Mouse (Mus musculus) R1 (cell line): ENCODE measurements around the gene Tbc1d17.
"Not testable (repeated sequence)": the region's sequence is repeated elsewhere in the genome, so short reads cannot be mapped to it uniquely, and the experiment has no call there.

Source experiments
- DNase-seq: peaks from one replicate; pipeline ENCODE4 v3.0.0-alpha.2; 2018; ENCODE audit warnings: low read depth, low spot score

The Tbc1d17 gene

DNA sequence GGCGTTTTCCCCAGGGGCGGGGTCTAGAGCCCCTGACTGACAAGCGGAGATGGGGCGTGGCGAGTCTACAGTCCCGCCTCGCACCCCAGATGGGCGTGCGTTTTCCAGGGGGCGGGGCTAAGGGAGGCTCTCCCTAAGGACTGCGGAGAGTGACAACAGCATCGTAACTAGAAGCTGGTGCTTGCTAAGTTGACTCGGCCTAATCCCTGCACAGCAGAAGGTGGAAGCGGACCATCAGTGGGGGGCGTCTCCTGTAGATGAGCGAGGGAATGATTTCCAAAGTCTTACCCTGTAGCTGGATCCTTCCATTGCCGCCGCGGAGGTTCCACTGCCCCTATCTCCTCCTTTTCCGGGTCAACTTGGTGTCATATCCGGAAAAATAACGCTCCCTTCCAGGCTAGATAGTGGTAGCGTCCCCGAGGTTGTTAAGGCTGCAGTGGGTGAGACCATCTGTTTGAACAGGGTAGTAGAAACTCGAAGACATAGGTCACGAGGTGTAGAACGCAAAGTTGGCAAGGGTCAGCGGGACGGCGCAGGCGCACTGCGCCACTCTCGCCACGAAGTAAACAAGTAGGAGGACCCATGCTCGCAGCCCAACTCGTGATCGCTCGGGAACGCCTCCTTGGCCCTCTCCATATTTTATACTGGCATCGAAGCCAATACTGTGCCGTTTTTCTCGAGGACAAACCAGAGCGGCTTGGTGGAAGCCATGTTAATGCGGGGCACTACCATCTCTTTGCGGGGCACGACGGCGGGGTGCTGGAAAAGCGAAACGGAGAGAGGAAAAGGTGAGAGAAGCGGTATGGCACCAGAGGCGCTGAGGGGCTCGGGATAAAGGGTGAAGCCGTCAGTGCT is at the start of gene Tbc1d17, which contains the start of gene Akt1s1:
Tbc1d17 (minus strand) TSS at position 519 of the 855 bp plus-strand sequence.
Akt1s1 (plus strand) TSS at position 431 of the 855 bp plus-strand sequence.
- peak; percentile 100 for DNase-seq

- peak; percentile 78 for DNase-seq
Measured at GRCm38 (mm10) chr7:44898607-44899006, 49.7 kb upstream of the Tbc1d17 start.

GRCm38 (mm10) chr7:44896499-44896898 is 47.6 kb upstream of the Tbc1d17 start:
- no peak for DNase-seq

- DNase-seq: peak; percentile 99
Measured at GRCm38 (mm10) chr7:44895593-44896434, 46.9 kb upstream of the Tbc1d17 start, which contains the start of gene Fuz. Fuz (plus strand) TSS chr7:44896079.

DNA sequence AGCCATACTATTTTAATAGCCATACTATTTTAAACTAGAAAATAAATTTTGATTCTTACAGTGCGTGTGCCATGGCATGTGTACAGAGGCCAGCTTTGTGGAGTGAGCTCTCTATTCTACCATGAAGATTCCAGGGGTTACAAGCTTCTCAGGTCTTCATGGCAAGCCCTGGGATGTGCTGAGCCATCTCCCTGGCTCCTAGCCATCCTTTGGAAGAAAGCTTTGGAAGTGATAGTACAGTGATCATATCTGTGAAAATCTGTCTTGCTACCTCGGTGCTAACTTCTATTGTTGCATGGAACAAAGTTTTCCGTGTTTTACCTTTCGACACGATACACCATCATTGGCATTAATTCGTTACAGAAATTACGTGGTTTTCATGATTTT is 46.3 kb upstream of the Tbc1d17 start:
- no peak for DNase-seq

- DNase-seq: no peak
Measured at GRCm38 (mm10) chr7:44894175-44894574, 45.3 kb upstream of the Tbc1d17 start.

DNA sequence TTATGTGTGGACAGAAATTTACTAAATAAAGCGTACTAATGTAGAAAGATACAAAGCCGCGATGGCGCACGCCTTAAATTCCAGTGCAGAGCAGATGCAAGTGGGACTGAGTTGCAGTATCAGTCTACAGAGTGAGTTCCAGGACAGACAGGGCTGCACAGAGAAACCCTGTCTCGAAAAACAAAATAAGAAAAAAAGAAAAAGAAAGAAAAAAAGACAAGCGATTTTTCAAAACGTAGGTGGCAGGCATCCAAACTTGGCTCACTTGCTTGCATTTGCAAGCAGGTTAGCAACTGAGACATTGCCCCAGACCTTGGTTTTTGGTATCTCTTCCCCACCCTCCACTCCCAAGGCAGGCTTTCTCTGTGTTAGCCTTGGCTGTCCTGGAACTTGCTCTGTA is 44.3 kb upstream of the Tbc1d17 start:
- DNase-seq: no peak

DNA sequence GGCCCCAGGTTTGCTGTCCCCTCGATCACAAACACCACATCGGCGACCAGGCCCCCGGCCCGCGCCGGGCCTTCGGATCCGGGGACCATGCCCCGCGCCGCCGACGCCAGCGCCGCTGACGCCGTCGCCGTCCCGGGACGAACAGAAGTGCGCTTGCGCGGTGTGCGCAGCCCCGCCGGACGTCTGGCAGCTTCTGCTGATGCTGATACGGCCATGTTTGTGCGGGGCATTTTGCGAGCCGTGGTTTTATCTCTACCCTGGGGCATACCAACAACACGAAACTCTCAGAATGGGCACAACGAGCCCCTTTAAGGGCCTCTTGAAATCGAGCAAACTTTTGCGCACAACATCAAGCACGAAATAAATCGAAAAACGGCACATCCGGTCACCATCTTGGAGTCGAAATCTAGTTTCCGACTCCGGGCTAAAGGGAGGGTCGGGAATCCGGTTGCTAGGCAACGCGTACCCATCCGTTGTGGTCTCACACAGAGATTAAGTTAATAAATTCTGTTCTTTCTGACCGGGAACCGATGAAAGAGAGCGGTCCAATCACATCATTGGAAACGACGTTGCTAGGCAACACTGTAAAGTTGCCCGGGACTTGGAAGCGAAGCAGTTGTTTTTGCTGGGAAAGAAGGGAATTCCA is 43.5 kb upstream of the Tbc1d17 start, which contains the start of gene Med25:
Med25 (minus strand) TSS at position 437 of the 646 bp plus-strand sequence.
- peak; percentile 96 for DNase-seq

DNA sequence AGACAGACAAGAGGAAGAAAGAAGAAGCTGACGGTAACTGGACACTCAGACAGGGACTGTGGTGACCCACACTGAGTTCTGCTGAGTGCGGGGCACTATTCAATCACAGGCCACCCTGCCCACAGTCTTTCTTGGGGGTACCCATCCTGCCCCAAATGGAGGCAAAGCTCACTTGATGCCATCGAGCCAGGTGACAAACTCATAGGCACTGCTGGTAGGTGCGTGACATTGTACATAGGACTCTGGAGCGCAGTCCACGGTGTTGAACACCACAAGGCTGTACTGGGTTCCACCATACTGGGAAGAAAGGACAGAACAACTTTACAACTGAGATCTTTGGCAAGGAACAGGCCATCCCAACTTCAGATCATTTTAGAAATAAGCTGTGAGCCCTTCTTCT is 42.7 kb upstream of the Tbc1d17 start:
- DNase-seq: no peak

GRCm38 (mm10) chr7:44890737-44891136 is 41.9 kb upstream of the Tbc1d17 start:
- DNase-seq: no peak

DNA sequence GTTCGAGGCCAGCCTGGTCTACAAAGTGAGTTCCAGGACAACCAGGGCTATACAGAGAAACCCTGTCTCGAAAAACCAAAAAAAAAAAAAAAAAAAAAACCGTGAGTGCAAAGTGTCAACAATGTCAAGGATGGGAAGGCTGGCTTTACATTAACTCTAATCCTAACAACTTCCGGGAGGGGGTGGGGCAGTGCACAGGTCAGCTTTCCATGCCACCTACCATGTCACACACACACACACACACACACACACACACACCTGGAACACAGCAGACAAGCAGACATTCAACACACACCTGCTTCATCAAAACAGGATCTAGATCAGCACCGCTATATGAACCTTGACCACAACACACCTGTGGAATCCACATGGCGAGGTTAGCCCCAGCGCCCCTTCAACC is 41.3 kb upstream of the Tbc1d17 start:
- DNase-seq: no peak

DNA sequence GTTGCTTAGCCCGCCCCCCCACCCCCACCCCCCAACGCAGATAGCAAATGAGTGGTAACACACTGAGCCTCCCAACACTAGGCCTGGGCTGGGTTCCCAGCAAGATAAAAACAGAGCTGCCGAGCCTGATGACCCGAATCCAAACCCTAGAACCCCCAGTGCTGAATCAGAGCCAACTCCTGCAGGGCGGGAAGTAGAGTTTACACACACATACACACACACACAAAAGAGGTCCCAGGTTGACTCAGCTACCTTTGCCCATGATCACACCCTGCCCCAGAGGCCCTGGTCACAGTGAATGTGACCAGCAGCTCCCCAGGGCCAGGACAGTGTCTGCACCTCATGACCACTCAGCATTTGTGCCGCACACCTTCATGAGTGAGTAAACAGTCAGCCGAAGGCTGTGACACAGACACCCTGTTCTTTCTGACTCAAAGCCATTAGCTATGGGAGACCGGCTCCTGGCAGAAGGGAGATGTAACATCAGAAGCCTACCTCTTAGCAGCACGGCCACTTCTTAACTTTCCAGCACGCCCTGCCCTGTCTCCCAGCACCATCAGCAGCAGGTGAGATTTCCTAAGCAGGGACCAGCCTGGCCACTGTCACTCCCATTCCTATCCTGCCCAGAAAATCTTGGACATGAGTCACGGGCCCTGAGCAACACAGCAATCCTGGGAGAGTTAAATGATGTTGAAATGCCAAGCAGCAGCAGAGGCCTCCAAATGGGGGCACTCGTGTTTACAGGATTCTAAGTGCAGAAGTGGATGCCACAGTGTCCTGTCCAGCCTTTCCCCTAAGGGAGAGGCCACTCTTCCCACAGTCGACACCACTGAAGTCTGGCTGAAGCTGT is 39.6 kb upstream of the Tbc1d17 start:
- DNase-seq: no peak

DNA sequence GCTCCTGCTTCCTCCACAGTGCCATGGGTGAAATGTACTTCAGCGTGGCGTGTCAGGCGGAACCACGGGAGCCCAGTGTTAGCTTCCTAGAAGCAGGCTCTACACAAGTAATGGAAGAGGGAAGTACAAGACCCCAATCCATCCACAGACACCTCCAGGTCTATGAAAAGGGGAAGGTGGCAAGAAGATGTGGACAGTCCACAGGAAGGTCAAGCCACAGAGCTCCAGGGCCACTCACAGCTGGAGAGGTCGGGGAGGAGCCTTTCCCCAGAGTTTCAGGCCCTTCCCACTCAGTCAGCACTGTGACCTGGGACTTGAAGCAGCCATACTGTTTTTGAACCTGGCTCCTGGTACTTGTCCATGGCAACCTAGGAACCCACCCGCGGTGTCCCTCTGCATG is 38.1 kb upstream of the Tbc1d17 start:
- no peak for DNase-seq

DNA sequence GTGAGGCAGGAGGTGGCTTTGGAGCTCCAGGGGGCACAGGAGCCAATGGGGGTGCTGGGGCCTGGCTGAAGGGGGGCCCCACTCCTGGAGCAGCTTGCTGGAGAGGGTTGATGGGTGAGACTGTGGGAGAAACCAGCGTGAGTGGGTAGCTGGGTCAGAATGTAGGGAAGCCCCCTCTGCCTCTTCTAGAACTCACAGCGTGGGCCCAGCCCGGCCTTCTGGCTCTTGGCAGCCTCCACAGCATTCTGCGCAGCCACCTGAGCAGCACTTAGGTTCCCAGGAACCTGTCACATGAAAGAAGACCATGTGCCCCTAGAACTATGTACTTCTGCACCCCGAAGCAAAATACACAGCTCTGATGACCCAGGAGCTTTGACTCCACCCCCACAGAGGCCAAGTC is 35.8 kb upstream of the Tbc1d17 start:
- no peak for DNase-seq

DNA sequence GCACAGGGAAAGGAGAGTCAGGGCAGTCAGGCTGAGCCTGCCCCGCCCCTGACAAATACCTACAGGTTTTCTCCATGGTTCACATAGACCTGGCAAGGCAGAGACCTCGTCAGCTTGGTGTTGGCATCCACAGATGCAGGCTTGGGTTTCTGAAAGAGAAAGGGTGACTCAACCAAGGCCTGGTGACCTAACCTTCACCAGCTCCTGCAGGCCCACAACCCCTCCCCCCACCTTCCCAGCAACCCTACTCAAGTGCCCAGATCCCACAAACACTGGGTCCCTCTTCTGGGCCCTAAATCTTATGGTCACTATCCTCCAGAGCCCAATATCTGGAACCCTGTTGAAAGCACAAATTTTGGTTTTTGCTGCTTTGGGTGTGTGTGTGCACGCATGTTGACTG is 34.2 kb upstream of the Tbc1d17 start:
- DNase-seq: no peak

DNA sequence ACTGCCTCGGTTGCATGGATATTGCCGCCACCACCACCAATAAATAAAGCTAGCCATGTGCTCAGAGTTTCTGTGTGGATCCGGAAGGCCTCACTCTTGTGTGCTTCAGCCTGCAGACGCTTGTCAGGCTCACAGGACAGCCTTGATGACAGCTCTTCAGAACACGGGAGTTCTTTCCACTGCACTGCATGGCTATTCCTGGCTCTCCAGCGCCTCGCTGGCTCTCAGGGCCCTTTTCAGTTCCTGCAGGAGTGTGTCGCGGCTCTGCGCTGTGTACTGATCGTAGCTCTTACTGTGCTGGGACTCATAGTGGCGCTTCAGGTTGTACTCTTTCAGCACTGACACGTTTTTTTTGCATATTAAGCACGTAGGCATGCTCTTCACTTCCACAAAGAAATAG is 29.0 kb upstream of the Tbc1d17 start:
- no peak for DNase-seq

DNA sequence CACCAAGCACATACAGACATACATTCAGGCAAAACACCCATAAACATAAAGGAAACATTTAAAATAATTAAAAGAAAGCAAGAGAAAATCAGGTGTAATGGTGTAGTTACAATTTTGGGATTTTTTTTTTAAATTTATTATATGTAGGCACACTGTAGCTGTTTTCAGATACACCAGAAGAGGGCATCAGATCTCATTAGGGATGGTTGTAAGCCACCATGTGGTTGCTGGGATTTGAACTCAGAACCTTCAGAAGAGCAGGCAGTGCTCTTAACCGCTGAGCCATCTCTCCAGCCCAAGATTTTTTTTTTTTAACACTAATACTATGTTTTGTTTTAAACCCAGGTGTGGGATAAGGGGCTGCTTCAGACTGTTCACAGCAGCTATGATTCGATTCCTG is 22.9 kb upstream of the Tbc1d17 start:
- not testable (repeated sequence) for DNase-seq

DNA sequence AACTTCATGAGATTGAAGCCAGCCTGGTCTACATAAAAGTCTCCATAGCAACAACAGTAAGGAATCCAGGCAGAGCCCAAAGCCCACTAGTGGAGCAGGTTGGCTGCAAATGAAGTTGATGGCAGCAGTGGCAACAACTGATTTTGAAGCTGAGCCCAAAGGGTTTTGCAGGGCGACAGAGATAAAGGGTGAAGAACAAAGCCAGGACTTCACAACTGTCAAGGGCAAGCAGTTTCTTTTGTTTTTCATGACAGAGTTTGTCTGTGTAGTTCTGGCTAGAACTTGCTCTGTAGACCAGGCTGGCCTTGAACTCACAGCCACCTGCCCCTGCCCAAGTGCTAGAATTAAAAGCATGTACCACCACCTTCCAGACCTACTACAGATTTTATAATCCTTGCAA is 22.3 kb upstream of the Tbc1d17 start:
- DNase-seq: peak; percentile 52

GRCm38 (mm10) chr7:44870614-44871013 is 21.7 kb upstream of the Tbc1d17 start:
- no peak for DNase-seq

DNA sequence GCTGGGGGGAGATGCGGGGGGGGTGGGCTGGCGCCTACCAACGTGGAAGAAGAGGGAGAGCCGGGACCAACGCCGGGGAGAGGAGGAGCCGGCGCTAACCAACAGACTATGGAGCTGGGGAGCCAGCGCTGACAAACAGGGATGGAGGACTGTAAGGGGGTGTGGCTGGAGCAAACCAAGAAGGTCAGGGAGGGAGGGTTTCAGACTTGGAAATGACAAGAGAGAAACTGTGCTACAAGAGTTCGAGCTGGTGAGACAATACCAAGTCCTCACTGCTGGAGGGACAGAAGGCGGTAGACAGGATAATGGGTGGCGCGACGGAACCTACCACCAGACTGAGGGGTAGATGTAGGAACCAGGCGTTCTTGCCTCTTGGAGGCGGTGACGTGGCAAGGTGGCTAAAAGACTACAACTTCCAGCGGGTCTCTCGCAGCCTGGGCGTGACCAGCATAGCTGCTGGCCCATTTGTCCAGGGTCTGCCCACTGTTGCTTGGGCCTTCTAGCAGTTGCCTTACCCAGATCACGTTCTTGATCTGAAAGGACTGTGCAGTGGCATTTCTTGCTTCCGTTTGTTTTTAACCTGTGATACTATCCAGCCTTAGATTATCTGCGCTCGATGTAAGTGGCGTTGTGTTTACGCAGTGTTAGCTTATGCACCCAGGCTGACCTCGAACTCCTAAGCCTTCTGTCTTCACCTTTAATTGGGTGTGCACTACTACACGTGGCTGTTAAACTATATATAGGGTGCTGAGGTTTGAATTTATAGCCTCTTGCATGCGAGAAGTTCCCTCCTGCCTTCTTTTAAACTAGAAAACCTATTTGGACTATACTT is 21.0 kb upstream of the Tbc1d17 start, which contains the start of gene Ptov1:
Ptov1 (minus strand) TSS at position 92 of the 832 bp plus-strand sequence.
- DNase-seq: peak; percentile 99
